Mouse (Mus musculus) megakaryocyte, embryonic 14.5 days (primary cell): Measurements from ENCODE around the gene Ctse. TPM values are rescaled to one million over a fixed set of nuclear protein-coding genes. Genes with fewer than 3 reads are reported as not detected.

Experiments
- H3K27me3 ChIP-seq: replicated peaks from 2 replicates; pipeline ENCODE3; 2012; ENCODE audit warnings: inconsistent platforms
- H3K36me3 ChIP-seq: replicated peaks from 2 replicates; pipeline ENCODE3; 2012; ENCODE audit warnings: low read length, inconsistent platforms, mixed read lengths
- H3K4me1 ChIP-seq: 2 replicates; pipeline ENCODE4 v1.6.1; 2012; ENCODE audit warnings: inconsistent platforms
- H3K4me3 ChIP-seq: replicated peaks from 2 replicates; pipeline ENCODE3; 2012; ENCODE audit warnings: moderate library complexity, mild to moderate bottlenecking, inconsistent platforms
- H3K9me3 ChIP-seq: 2 replicates; pipeline ENCODE4 v1.6.1; 2012; ENCODE audit warnings: inconsistent platforms
- FLI1 ChIP-seq: IDR thresholded peaks from 2 replicates; pipeline ENCODE4 v1.6.1; 2012; ENCODE audit warnings: low read length, inconsistent platforms, mixed read lengths
- GATA1 ChIP-seq: IDR thresholded peaks from 3 replicates; pipeline ENCODE4 v1.6.1; 2012; ENCODE audit warnings: mixed read lengths, low read length, inconsistent platforms, borderline replicate concordance
- polyA plus RNA-seq: library from polyadenylated mRNA; stranded (reverse); fragments of >175 nt; gene quantifications from 2 replicates; pipeline ENCODE4 v1.2.3, GENCODE M21; 2012; ENCODE audit warnings: low replicate concordance; ENCODE audit not compliant: insufficient read depth

The Ctse gene
- polyA plus RNA-seq, 1 experiment, result 4.2 TPM

DNA sequence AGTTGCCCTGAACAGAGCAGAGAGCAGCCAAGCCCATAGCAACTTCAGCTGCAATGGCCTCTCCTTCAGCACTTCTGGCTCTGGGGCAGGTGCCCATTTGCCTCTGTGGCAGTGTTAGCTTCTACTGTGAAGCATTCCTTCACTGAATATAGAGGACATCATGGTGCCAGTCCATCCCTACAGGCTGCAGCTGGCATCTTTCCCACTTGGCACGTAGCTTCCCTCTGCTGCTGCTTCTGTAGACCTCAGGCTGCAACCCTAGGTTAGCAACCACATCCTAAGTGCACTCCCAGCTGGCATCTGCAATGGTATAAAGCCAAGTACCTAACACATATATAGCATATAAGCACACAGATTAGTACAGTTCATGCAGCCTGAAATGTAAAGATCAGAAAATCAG is 27.8 kb downstream of the Ctse start:
- peaks cover 10% of the 10 kb centered on the region; the same call in 1 of the 2 replicates for H3K4me1 ChIP-seq

GRCm38 (mm10) chr1:131671113-131671512 is 33.0 kb downstream of the Ctse start:
- no peak overlapping the region for H3K4me3 ChIP-seq
- TF ChIP-seq GATA1, result no peak
- no peak for TF ChIP-seq FLI1
- H3K27me3 ChIP-seq, result peaks cover 23% of the 10 kb centered on the region
- no peaks in the 10 kb centered on the region for H3K36me3 ChIP-seq
- no peaks in the 10 kb centered on the region for H3K9me3 ChIP-seq
- H3K4me1 ChIP-seq, result peaks cover 4% of the 10 kb centered on the region; the same call in 1 of the 2 replicates

More for the DNA sequence above, 27.8 kb downstream of the Ctse start:
- Histone ChIP-seq H3K27me3 (peaks cover 20% of the 10 kb centered on the region), H3K9me3 (no peaks in the 10 kb centered on the region), H3K36me3 (no peaks in the 10 kb centered on the region), H3K4me3 (no peak overlapping the region)
- no peak for TF ChIP-seq GATA1
- TF ChIP-seq FLI1, result no peak

DNA sequence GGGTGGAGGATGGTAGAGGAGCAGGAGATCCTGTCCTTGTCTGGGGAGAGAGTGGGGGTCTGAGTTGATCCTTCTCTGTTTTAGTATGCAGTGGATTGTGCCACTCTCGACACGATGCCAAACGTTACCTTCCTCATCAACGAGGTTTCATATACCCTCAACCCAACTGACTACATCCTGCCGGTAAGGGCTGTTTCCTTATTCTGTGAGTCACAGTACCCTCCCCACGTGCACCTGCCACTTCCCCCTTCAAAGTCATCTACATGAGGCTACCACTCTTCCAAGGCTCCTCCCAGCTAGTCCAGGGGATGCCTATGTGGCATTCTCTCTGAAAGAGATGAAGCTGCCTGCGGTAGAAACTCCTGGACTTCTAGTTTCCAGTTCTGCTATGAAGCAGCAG is 34.3 kb downstream of the Ctse start:
- Histone ChIP-seq H3K9me3 (no peaks in the 10 kb centered on the region), H3K4me3 (no peak overlapping the region), H3K36me3 (no peaks in the 10 kb centered on the region), H3K27me3 (peaks cover 23% of the 10 kb centered on the region), H3K4me1 (peaks cover 4% of the 10 kb centered on the region; the same call in 1 of the 2 replicates)
- TF ChIP-seq FLI1 (no peak), GATA1 (no peak)

DNA sequence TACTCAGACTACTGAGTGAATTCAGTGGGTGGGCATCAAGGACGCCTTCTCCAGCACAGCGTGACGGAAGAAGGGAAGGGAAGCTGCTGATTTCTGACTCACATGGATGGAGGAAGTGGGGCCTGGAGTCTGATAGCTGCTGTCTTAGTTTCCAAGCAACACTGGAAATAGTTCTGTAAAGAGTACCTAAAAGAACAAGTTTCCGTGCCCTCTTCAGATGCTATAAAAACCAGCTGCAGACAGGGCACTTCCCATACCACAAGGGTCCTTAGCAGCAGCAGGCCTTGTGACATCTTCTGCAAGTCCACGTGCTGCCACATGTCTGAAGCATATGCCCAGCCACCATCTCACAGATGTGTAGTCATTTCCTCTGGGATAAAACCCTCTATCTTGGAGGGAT is 41.5 kb downstream of the Ctse start:
- TF ChIP-seq FLI1, result no peak
- TF ChIP-seq GATA1, result no peak
- H3K27me3 ChIP-seq, result peaks cover 3% of the 10 kb centered on the region
- peak overlapping the region; percentile 68 for H3K4me3 ChIP-seq
- H3K4me1 ChIP-seq, result peaks cover 15% of the 10 kb centered on the region
- H3K9me3 ChIP-seq, result peaks cover 10% of the 10 kb centered on the region
- H3K36me3 ChIP-seq, result no peaks in the 10 kb centered on the region

DNA sequence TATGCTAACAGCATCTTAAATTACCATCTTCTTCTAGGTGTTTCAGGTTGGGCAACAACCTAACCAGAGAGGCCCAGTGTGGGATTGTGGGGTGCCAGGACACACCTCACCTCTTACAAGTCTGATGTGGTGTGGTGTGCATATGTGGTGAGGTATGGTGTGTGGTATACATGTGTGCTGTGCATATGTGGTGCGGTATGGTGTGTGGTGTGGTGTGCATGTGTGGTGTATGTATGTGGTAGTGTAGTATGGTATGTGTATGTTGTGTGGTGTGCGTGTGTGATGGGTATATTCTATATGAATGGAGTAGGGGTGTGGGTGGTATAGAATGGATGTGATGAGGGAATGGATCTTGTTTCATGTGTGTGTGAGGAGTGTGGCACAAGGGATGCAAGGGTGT is 49.6 kb downstream of the Ctse start:
- peaks cover 3% of the 10 kb centered on the region for H3K27me3 ChIP-seq
- TF ChIP-seq FLI1 (no peak), GATA1 (no peak)
- peaks cover 48% of the 10 kb centered on the region for H3K4me1 ChIP-seq
- H3K36me3 ChIP-seq, result no peaks in the 10 kb centered on the region
- H3K9me3 ChIP-seq, result no peaks in the 10 kb centered on the region
- peak overlapping the region; percentile 66 for H3K4me3 ChIP-seq

DNA sequence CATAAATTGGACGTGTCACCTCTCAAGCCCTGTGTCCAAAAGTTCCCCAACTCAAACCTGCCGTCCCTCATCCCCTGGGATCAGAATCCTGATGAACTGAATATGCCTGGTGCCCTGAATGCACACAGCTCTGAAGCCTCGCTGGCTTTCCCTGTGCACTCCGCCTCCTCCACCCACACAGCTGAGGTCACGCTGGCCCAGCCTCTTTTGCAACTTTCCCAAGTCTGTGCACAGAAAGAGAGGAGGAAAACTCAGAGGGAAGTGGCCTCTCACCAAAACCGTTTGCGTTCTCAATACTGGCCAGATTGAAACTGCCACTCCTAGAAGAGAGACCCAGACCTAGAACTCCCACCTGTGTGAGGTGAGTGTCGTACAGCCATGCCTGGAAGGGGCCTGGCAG is 50.4 kb downstream of the Ctse start, which contains the start of gene Rab7b:
Gene Rab7b, plus strand, starts transcription at position 221 of the 400 bp plus-strand sequence.
- peak within 1 kb of the TSS; percentile 85 for H3K4me3 ChIP-seq

DNA sequence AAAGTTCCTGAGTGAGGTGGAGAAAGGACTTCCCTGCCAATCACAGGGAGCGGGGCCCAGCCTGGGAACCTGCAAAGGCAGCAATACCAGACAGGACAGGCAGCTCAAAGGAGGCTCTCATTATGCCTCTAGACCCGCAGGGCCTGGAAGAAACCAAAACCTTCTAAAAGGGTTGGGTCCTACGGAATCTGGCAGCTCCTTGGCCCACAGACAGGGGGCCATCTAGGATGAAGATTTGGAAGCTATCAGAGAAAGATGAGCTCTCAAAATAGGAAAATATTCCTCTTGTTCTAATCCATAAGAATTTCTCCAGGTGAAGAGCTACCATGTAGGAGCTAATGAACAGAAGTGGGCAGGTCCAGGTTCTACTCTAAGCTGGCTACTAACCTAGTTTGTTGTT is 50.9 kb downstream of the Ctse start:
- Histone ChIP-seq H3K9me3 (no peaks in the 10 kb centered on the region), H3K27me3 (peaks cover 3% of the 10 kb centered on the region), H3K36me3 (no peaks in the 10 kb centered on the region), H3K4me1 (peaks cover 56% of the 10 kb centered on the region), H3K4me3 (peak overlapping the region; percentile 85)
- TF ChIP-seq FLI1 (no peak), GATA1 (no peak)

More for the DNA sequence above, 50.4 kb downstream of the Ctse start, which contains the start of gene Rab7b:
- H3K9me3 ChIP-seq, result no peaks in the 10 kb centered on the region
- H3K4me1 ChIP-seq, result peaks cover 54% of the 10 kb centered on the region
- no peaks in the 10 kb centered on the region for H3K36me3 ChIP-seq
- TF ChIP-seq GATA1, result no peak
- no peak for TF ChIP-seq FLI1
- H3K27me3 ChIP-seq, result peaks cover 3% of the 10 kb centered on the region

- Histone ChIP-seq H3K27me3 (peaks cover 5% of the 10 kb centered on the region), H3K36me3 (no peaks in the 10 kb centered on the region), H3K9me3 (no peaks in the 10 kb centered on the region), H3K4me3 (peak overlapping the region; percentile 74), H3K4me1 (peaks cover 56% of the 10 kb centered on the region)
- no peak for TF ChIP-seq FLI1
- TF ChIP-seq GATA1, result no peak
Measured at GRCm38 (mm10) chr1:131689899-131690298, 51.8 kb downstream of the Ctse start.

DNA sequence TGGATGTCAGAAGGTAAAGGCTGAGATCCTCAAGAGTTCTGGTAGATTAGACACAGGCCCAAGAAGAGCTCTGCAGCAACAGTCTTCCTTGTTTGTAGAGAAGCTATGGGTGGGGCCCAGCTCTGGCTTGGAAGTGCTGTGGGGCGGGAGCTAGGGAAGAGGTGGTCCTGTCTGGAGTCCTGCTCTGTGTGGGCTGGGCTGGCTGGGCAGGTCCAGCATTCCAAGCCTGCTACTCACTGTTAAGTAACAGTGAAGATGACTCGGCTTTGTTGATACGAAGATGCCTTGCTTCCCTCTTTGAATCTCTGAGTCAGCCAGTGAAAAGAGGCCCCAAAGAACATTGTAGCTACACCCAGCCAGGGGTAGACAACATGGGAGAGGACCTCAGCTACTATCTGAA is 52.3 kb downstream of the Ctse start:
- TF ChIP-seq FLI1 (no peak), GATA1 (no peak)
- H3K4me1 ChIP-seq, result peaks cover 58% of the 10 kb centered on the region
- H3K9me3 ChIP-seq, result no peaks in the 10 kb centered on the region
- peaks cover 9% of the 10 kb centered on the region for H3K27me3 ChIP-seq
- peak overlapping the region; percentile 74 for H3K4me3 ChIP-seq
- H3K36me3 ChIP-seq, result no peaks in the 10 kb centered on the region

DNA sequence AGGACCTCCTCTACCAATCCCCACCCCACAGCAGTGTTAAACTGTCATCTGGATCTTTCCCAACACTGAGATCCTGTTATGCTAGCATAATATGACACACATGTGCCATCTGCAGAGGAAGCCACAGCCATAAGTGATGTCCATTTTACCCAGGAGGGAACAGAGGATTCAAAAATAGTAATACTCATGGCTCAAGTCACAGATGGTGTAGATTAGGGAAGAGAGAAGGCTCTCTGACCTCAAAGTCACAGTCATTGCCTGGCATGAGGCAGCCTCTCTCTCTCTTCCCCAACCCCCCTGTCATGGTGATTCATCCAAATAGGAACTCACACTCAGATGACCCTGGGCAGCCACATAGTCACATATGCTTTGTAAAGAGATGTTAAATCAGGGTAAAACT is 53.2 kb downstream of the Ctse start:
- peaks cover 12% of the 10 kb centered on the region for H3K27me3 ChIP-seq
- H3K36me3 ChIP-seq, result no peaks in the 10 kb centered on the region
- peaks cover 60% of the 10 kb centered on the region for H3K4me1 ChIP-seq
- no peak for TF ChIP-seq FLI1
- peak; percentile 47; the same call in 1 of the 3 replicates for TF ChIP-seq GATA1
- no peaks in the 10 kb centered on the region for H3K9me3 ChIP-seq
- no peak overlapping the region for H3K4me3 ChIP-seq

DNA sequence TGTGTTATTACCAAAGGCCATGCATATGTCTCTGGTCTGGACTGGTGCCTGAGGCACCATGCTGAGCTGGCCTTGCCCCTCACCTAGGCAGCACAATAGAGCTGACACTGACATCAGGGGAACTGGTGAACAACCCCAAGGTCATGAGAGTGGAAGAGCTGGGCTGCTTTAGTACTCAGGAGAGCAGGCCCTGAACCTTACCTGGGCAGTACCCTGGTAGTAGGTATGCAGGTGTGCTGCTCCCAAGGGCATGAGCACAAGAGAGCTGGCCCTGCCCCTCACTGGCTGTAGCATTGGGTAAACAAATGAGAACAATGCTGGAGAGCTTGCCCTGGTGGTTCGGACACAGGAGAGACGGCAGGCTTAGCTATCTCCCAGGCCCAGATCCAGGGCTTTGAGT is 57.2 kb downstream of the Ctse start:
- H3K27me3 ChIP-seq, result peaks cover 31% of the 10 kb centered on the region
- peaks cover 45% of the 10 kb centered on the region for H3K4me1 ChIP-seq
- no peak overlapping the region for H3K4me3 ChIP-seq
- TF ChIP-seq FLI1 (no peak), GATA1 (no peak)
- no peaks in the 10 kb centered on the region for H3K9me3 ChIP-seq
- no peaks in the 10 kb centered on the region for H3K36me3 ChIP-seq
